Mouse (Mus musculus): ENCODE results near the gene Klrb1. TPM values are rescaled to one million over a fixed set of nuclear protein-coding genes. Genes with fewer than 3 reads are reported as not detected.

The Klrb1 gene
- polyA plus RNA-seq, 1 experiment from 2014 or later: not detected

DNA sequence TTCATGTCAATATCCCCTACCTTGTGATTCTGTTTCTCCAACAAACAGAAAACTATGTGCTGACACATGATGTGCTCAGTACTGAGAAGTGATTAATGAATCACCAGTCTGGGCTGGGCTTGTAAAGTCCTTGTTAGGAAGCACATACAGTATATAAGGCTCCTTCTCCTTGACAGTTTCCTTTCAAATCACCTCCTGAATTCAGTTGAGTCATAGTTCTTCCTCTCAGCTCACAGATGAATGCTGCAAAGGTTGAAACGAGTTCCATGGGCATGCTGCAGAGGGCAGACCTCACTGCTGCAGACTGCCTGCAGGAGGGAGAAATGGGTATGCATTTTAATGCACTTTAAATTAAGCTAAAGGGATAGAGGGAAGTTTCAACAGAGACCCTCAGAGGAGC is 60.7 kb downstream of the Klrb1 start, which contains the start of gene Clec2h:
Gene Clec2h, plus strand, starts transcription at position 180 of the 400 bp plus-strand sequence.
- DNase-seq (ENCODE audit: low spot score) (no peak), ATAC-seq (no peak)
- H3K9ac ChIP-seq (ENCODE audit: low read length): no peak within 1 kb of the TSS
- no peak within 1 kb of the TSS for H3K27ac ChIP-seq (ENCODE audit: low read depth, low read length)
- no peaks in the 10 kb centered on the region for H3K4me1 ChIP-seq (ENCODE audit: control insufficient read depth, insufficient read depth, low read length)
- no peaks in the 10 kb centered on the region for H3K9me3 ChIP-seq (replicated peaks; ENCODE audit: control insufficient read depth, low read length)
- H3K36me3 ChIP-seq (ENCODE audit: control insufficient read depth, insufficient read depth, low read length): no peaks in the 10 kb centered on the region
- no peak within 1 kb of the TSS for H3K4me3 ChIP-seq (ENCODE audit: low read depth, low read length)
- H3K27me3 ChIP-seq (replicated peaks; ENCODE audit: control insufficient read depth, insufficient read depth, low read length): no peaks in the 10 kb centered on the region
- H3K4me2 ChIP-seq (ENCODE audit: low read length): no peak within 1 kb of the TSS
- WGBS: 3% methylated on average over 1 of the region's 1 CpGs

DNA sequence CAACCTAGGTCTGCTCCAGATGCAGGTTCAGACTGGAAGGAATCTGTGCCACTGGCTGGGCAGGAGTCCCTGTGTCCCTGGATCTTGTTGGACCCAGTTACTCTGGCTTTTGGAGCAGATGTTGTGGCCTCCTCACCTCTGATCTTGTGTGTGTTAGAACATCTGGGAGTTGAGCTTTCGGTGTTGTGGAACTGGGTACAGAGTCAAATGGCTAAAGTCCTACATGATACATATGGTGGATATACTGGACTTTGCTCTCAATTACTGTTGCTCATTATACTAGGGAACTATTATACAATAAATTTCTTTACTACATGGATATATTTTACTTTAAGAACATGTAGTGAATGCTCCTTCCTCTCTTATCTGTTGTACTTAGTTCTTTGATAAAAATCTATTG is 61.6 kb downstream of the Klrb1 start:
- H3K9ac ChIP-seq (ENCODE audit: low read length): no peak overlapping the region
- H3K4me1 ChIP-seq (ENCODE audit: control insufficient read depth, insufficient read depth, low read length): no peaks in the 10 kb centered on the region
- no peak for ATAC-seq
- no peaks in the 10 kb centered on the region for H3K27me3 ChIP-seq (replicated peaks; ENCODE audit: control insufficient read depth, insufficient read depth, low read length)
- H3K4me2 ChIP-seq (ENCODE audit: low read length): no peak overlapping the region
- no peak overlapping the region for H3K27ac ChIP-seq (ENCODE audit: low read depth, low read length)
- DNase-seq (ENCODE audit: low spot score): no peak
- 100% methylated on average over 1 of the region's 1 CpGs for WGBS
- no peaks in the 10 kb centered on the region for H3K36me3 ChIP-seq (ENCODE audit: control insufficient read depth, insufficient read depth, low read length)
- no peaks in the 10 kb centered on the region for H3K9me3 ChIP-seq (replicated peaks; ENCODE audit: control insufficient read depth, low read length)
- H3K4me3 ChIP-seq (ENCODE audit: low read depth, low read length): no peak overlapping the region

Other genes with a start within 250 kb of the Klrb1 start
- gene Pzp, start 196.3 kb downstream of the Klrb1 start, polyA plus RNA-seq (2014; fragmentation: Nextera tagmentation; extraction: Ambion mirVana): not detected in 2 replicates
- 2.8 and 3.3 TPM in 2 replicates for gene A2ml1, start 141.5 kb downstream of the Klrb1 start, polyA plus RNA-seq (2014; fragmentation: Nextera tagmentation; extraction: Ambion mirVana)
- not detected in 2 replicates for gene Klrb1a, start 99.5 kb downstream of the Klrb1 start, polyA plus RNA-seq (2014; fragmentation: Nextera tagmentation; extraction: Ambion mirVana)
- gene Clec2h, start 60.7 kb downstream of the Klrb1 start, polyA plus RNA-seq (2014; fragmentation: Nextera tagmentation; extraction: Ambion mirVana): not detected in 2 replicates
- gene Klrb1c, start 66.2 kb upstream of the Klrb1 start, polyA plus RNA-seq (2014; fragmentation: Nextera tagmentation; extraction: Ambion mirVana): not detected in 2 replicates
- not detected in 2 replicates for gene Gm44511, start 103.3 kb upstream of the Klrb1 start, polyA plus RNA-seq (2014; fragmentation: Nextera tagmentation; extraction: Ambion mirVana)
- gene Klrb1b, start 103.3 kb upstream of the Klrb1 start, polyA plus RNA-seq (2014; fragmentation: Nextera tagmentation; extraction: Ambion mirVana): not detected in 2 replicates
- gene Clec2i, start 164.5 kb upstream of the Klrb1 start, polyA plus RNA-seq (2014; fragmentation: Nextera tagmentation; extraction: Ambion mirVana): not detected in 2 replicates
- 0.52 and 0.65 TPM in 2 replicates for gene BC035044, start 168.1 kb upstream of the Klrb1 start, polyA plus RNA-seq (2014; fragmentation: Nextera tagmentation; extraction: Ambion mirVana)
- gene Clec2g, start 211.3 kb upstream of the Klrb1 start, polyA plus RNA-seq (2014; fragmentation: Nextera tagmentation; extraction: Ambion mirVana): not detected in 2 replicates